Mouse (Mus musculus): ENCODE results near the gene Armh3. TPM values are rescaled to one million over a fixed set of nuclear protein-coding genes. Genes with fewer than 3 reads are reported as not detected.
"Not testable (repeated sequence)": the region's sequence is repeated elsewhere in the genome, so short reads cannot be mapped to it uniquely, and the experiment has no call there.

Gene Armh3
- total RNA-seq, 1 experiment from 2014 or later, result 7.5 TPM

DNA sequence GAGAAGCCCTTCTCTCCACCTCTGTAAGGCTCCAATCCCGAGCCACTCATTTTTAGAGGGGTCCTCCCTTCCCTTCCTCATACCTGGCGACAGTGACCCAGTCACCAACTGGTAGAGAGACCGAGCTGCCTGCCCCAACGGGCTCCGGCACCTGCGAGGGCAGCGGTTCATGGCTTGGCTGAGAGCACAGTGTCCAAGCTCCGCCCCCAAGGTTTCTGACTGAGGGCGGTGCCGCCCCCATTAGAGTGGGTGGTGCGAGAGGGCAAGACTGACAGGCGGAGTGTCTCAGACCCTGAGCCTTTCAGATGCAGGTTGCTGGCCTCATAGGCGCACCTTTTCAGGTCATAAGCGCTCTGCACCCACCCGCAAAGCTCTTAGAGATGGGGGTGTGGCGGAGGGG, 186.2 kb downstream of the Armh3 start:
- peak; percentile 54; the same call in 1 of the 2 replicates for ATAC-seq (replicated peaks; ENCODE audit: insufficient number of reproducible peaks, low FRiP score, low TSS enrichment, poor library complexity, severe bottlenecking)

DNA sequence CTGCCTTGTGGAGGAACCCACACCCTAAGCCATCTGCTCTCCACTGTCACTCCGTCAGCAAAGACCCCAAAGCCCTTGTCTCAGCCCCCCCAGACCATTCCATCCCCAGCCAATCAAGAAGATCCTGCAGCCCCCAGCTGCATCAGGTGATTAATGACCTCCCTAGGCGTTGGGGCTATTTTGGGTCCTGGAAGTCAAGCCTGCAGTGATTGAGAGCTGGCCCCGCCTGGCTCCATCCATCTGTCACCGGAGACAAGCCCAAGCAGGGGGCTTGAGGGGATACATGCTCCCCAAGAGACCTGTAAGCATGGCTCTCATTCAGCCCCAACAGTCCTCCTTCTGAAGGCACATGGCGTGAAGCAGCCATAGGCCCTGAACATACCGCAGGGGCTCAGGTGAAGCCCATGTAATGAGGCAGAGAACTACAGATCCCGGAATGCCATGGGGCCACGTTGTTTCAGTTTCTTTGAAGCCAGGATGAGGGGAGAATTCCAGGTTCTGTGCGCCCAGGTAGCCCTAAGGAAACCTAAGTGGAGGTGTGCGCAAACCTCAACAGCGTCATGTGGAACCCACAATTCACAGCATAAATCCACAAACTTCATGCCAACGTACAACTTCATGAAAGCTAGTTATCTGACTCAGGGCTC, 187.1 kb downstream of the Armh3 start:
- no peak for ATAC-seq (replicated peaks; ENCODE audit: insufficient number of reproducible peaks, low FRiP score, low TSS enrichment, poor library complexity, severe bottlenecking)

GRCm38 (mm10) chr19:45807732-45808131, 190.6 kb downstream of the Armh3 start:
- ATAC-seq (replicated peaks; ENCODE audit: insufficient number of reproducible peaks, low FRiP score, low TSS enrichment, poor library complexity, severe bottlenecking), result no peak

GRCm38 (mm10) chr19:45805817-45806216, 192.5 kb downstream of the Armh3 start:
- not testable (repeated sequence) for ATAC-seq (replicated peaks; ENCODE audit: insufficient number of reproducible peaks, low FRiP score, low TSS enrichment, poor library complexity, severe bottlenecking)

GRCm38 (mm10) chr19:45804593-45805368, 193.5 kb downstream of the Armh3 start:
- peak; percentile 87 for ATAC-seq (replicated peaks; ENCODE audit: insufficient number of reproducible peaks, low FRiP score, low TSS enrichment, poor library complexity, severe bottlenecking)

DNA sequence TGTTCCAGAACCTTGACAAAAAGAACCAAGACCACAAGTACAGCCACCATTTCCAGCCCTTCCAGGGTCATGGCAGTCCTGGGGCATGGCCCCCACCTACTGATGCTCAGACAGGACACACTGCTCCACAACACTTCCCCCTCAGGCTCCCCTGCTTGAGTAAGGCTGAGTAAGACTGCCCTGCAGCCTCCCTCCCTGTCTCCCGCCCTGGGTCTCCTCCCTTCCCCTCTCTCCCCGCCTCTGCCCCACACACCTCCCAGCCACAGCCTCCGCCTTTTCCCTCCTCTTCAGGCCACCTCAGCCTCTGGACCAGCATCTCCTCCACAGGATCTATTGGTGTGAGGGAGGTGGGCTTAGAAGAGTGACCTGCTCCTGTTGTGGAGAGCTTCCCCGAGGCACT, 194.9 kb downstream of the Armh3 start:
- ATAC-seq (replicated peaks; ENCODE audit: insufficient number of reproducible peaks, low FRiP score, low TSS enrichment, poor library complexity, severe bottlenecking), result peak; percentile 33; the same call in 1 of the 2 replicates

GRCm38 (mm10) chr19:45802702-45803101, 195.6 kb downstream of the Armh3 start:
- ATAC-seq (replicated peaks; ENCODE audit: insufficient number of reproducible peaks, low FRiP score, low TSS enrichment, poor library complexity, severe bottlenecking), result no peak

- no peak for ATAC-seq (replicated peaks; ENCODE audit: insufficient number of reproducible peaks, low FRiP score, low TSS enrichment, poor library complexity, severe bottlenecking)
Measured at GRCm38 (mm10) chr19:45796879-45797278, 201.4 kb downstream of the Armh3 start.

DNA sequence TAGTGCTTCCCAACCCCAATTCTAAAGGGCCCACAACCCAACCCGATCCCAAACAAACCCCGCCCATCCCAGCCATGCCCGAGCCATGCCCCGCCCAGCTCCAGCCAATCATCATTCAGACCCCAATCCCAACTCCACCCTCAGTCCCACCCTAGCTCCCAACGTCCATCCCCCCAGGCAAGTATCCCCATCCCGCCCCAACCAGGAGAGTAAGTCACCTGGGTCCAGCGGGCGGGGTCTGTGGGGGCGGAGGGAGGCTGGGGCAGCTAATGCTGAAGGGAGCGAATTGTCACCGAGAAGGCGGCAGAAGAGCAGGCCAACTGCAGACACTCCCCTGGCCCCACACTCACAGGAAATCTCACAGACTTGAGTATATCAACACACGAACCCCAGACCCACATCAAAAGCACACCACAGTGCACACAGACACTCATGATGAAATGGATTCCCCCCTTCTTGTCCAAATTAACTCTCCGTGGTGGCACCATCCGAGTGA, 202.2 kb downstream of the Armh3 start:
- no peak for ATAC-seq (replicated peaks; ENCODE audit: insufficient number of reproducible peaks, low FRiP score, low TSS enrichment, poor library complexity, severe bottlenecking)

DNA sequence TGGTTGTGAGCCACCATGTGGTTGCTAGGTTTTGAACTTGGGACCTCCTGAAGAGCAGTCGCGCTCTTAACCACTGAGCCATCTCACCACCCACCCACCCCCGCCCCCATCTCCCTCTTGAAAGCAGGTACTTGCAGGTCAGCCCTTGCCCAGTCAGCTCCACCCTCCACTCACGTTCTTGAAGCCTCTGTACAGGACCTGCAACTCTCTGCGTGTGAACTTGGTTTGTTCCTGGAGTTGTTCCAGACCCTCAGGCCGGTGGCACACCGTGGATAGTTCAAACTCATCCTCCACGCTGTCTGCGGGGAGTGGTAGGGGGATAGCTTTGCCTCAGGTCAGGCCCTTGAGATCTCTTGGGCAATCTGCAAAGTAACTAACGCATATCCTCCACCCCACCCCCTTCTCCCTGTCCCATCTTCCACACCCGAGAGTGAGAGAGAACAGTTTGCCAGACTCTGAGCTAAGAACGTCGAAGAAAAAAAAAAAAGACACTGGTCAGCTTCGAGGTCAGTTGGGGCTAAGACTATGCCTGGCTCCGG, 202.8 kb downstream of the Armh3 start:
- ATAC-seq (replicated peaks; ENCODE audit: insufficient number of reproducible peaks, low FRiP score, low TSS enrichment, poor library complexity, severe bottlenecking), result no peak

DNA sequence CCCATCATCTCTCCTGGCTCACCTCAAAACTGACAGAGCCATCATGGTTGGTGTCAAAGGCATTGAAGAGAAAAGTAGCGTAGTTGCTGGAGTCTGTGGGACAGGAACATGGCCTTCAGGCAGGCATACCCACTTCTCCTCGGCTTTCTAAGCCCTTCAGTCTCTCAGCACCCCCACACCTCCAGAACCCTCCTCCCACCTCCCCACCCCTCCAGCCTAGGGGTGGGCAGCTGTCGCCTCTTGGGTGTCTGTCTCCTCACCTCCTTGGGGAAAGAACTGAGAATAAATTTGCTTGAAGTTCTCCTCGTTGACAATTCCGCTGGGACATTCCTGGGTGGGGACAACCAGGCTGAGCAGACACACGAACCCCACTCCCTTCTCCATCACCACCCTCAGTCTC, 203.6 kb downstream of the Armh3 start:
- ATAC-seq (replicated peaks; ENCODE audit: insufficient number of reproducible peaks, low FRiP score, low TSS enrichment, poor library complexity, severe bottlenecking), result no peak

DNA sequence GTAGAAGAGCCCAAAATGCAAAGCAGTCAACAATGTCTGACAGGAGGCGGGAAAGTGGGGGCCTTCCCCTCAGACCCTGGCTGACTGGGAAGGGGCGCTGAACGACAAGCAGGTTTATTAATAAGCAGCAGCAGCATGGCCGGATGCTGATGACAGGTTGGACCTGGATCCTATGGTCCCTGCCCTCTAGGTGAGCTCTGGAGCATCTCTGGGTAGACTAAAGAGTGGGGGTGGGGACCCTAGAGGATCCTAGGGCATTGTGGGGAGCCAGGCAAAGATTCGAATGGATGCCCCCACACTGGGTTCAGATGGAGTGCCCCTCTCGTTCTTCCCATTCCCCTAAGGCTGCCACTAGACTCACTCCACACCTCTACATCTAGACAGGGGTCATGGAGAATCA, 205.9 kb downstream of the Armh3 start:
- no peak for ATAC-seq (replicated peaks; ENCODE audit: insufficient number of reproducible peaks, low FRiP score, low TSS enrichment, poor library complexity, severe bottlenecking)

DNA sequence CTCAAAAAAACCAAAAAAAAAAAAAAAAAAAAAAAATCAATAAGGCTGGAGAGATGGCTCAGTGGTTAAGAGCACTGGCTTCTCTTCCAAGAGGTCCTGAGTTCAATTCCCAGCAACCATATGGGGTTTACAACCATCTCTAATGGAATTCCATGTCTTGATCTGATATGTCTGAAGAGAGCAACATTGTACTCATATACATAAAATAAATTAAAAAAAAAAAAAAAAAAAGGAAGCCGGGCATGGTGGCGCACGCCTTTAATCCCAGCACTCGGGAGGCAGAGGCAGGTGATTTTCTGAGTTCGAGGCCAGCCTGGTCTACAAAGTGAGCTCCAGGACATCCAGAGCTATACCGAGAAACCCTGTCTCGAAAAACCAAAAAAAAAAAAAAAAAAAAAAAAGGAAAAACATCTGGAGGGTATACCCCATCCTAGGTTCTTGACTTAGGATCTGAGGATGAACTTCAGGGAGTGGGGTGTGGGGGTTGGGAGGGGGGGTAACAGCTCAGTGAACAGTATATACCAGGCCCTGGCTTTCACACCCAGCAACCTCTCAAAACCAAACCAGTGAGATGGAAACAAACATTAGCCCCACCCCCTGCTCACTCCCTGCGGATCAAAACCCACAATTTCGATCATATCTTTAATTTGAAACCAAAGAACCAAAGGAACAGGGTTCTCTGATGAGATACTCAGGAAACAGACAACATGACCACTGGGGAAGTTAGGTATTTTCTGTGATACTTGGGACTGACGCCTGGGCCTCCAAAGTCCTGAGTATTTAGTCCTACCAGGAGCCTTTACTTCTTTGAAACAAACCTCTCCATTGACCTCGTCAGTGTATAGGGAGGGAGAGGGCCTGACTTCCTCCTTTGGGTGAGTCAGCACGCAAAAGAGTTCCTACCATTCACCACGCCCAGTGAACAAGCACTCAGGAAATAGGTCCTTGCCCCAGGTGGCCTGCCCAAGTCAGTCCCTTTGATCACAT, 208.1 kb downstream of the Armh3 start:
- peak; percentile 94 for ATAC-seq (replicated peaks; ENCODE audit: insufficient number of reproducible peaks, low FRiP score, low TSS enrichment, poor library complexity, severe bottlenecking)

DNA sequence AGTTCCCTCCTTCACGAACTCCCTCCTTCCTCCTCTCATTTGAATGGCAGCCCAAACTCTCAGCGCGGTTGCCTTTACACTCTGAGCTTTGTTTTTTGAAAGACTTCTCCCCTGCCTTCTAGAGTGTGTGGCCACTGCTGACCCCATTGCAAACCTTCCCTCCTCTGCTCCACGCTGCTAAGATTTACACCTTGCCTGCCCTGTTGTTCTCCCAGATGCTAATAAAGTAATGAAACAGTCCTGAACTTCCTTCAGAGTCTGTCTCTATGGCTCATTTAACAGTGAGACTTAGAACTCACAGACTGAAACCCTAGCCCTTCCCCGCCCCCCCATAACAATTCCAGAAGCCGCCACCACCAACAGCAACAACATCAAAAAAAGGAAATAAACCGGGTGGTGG, 208.9 kb downstream of the Armh3 start:
- no peak for ATAC-seq (replicated peaks; ENCODE audit: insufficient number of reproducible peaks, low FRiP score, low TSS enrichment, poor library complexity, severe bottlenecking)

DNA sequence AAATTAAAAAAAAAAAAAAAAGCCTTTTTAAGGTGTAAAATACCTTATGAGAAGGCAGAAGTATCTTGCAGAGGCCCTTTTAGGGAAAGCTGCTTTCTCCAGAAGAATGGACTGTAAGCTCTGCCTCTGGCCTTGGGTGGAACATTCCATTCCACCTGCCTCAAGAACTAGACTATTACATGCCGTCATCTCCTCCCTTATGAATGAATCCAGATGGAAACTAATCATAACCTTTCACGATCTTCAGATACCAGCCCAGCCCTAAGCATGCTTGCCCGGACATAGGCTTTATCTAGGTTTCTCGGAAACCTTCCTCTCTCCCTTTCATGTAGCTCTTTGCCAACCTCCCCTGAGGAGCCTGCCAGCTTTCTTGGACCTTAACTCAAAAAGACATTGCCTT, 210.0 kb downstream of the Armh3 start:
- ATAC-seq (replicated peaks; ENCODE audit: insufficient number of reproducible peaks, low FRiP score, low TSS enrichment, poor library complexity, severe bottlenecking), result no peak

DNA sequence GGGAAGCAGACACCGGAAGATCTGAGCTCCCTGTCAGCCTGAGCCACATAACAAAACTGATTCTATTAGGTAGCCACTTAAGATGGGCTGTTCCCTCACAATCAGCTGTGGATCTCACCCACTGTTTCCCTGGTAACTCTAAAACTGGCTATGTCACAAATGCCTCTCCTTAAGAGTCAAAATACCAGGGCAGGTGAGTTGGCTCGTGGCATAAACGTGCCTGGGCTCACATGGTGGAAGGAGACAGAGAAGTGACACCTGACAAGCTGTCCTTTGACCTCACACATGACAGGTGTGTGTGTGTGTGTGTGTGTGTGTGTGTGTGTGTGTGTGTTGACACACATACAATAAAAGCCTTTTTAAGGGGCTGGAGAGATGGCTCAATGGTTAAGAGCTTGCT, 210.8 kb downstream of the Armh3 start:
- no peak for ATAC-seq (replicated peaks; ENCODE audit: insufficient number of reproducible peaks, low FRiP score, low TSS enrichment, poor library complexity, severe bottlenecking)

DNA sequence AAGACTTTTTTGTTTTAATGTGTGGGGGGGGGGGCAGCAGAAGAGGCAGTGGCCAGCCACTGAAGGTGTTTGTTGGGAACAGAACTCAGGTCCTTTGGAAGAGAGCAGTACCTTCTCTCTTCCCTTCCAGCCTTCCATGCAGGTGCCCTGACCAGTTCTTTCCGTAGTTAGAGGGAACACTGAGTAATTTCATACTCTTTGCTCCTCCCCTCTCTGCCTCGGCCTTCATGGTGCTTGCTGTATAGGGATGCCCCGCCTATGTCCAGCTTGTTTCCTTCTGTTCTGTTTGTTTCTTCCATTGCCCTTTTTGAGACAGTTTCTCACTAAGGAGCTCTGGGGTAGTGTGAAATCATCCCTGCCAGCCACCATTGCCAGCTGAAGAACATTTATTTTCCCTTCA, 212.8 kb downstream of the Armh3 start:
- ATAC-seq (replicated peaks; ENCODE audit: insufficient number of reproducible peaks, low FRiP score, low TSS enrichment, poor library complexity, severe bottlenecking), result no peak

- ATAC-seq (replicated peaks; ENCODE audit: insufficient number of reproducible peaks, low FRiP score, low TSS enrichment, poor library complexity, severe bottlenecking), result no peak
Measured at GRCm38 (mm10) chr19:45783933-45784576, 214.2 kb downstream of the Armh3 start.
